Mouse (Mus musculus) mammary gland, adult 2 months (tissue): ENCODE results near the gene Med1. TPM values are rescaled to one million over a fixed set of nuclear protein-coding genes. Genes with fewer than 3 reads are reported as not detected.

ENCODE experiments used
- polyA plus RNA-seq: library from polyadenylated mRNA; depleted of rRNA; stranded (reverse); fragments of >200 nt; gene quantifications from 2 replicates; pipeline ENCODE4 v1.2.3, GENCODE M21; 2012; ENCODE audit warnings: low replicate concordance; rRNA removed

The Med1 gene
- polyA plus RNA-seq, result 9.8 and 16.1 TPM in 2 replicates

GRCm38 (mm10) chr11:98192901-98193805 is at the start of gene Med1:
TSS of gene Med1 (minus strand) at chr11:98193293.

DNA sequence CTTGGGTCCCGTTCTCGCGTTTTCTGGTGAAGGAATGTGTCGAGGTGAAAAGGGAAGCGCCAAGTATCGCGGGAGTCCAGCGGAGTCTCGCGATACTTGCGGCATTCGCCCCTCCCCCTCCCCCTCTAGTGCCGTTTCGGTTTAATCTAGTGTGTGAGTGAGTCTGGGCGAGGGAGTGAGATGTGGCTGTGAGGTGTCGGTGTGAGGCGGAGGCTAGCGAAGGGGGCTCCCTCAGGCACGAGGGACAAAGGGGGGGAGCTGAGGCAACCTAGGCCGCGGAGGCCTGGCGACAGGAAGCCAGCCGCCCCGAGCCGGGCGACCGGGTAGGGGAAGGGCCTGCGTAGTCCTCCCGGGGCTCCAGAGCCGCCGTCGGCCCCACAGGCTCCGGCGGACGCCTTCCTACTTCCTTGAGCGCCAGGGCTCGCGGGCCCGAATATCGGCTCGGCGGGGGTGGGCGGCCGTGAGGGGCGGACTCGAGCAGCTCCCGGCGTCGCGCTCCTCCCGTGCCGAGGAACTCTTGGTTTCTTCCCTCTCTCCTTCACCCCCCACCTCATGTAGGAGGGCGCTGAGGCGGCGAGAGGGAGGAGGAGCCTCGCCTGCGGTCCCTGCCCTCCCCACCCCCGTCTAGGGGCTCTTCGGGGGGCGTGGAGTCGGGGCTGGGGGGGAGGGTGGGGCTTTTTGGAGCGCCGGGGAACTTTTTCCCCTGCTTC is 9.7 kb upstream of the Med1 start, which contains the start of gene Cdk12:
Cdk12 (plus strand) TSS at position 419 of the 710 bp plus-strand sequence.

GRCm38 (mm10) chr11:98149786-98150624 is 43.1 kb downstream of the Med1 start, which contains the start of gene Fbxl20:
TSS of gene Fbxl20 (minus strand) at chr11:98150403.

Other genes starting within 250 kb of the Med1 start
- 5.7 TPM in 2 replicates for gene Plxdc1, start 206.8 kb downstream of the Med1 start, polyA plus RNA-seq
- gene Arl5c, start 197.1 kb downstream of the Med1 start, polyA plus RNA-seq, result 11.4 and 12.9 TPM in 2 replicates
- gene Cacnb1, start 170.3 kb downstream of the Med1 start, polyA plus RNA-seq, result 17.6 and 54.6 TPM in 2 replicates
- gene Rpl19, start 166.6 kb downstream of the Med1 start, polyA plus RNA-seq, result 426 and 586 TPM in 2 replicates
- 4.1 and 6.6 TPM in 2 replicates for gene Stac2, start 139.8 kb downstream of the Med1 start, polyA plus RNA-seq
- 26.5 and 27.7 TPM in 2 replicates for gene Fbxl20, start 42.9 kb downstream of the Med1 start, polyA plus RNA-seq
- 12.6 and 17.2 TPM in 2 replicates for gene Cdk12, start 9.8 kb upstream of the Med1 start, polyA plus RNA-seq
- gene Neurod2, start 136.4 kb upstream of the Med1 start, polyA plus RNA-seq, result not detected in 2 replicates
- gene Ppp1r1b, start 155.1 kb upstream of the Med1 start, polyA plus RNA-seq, result 1.8 and 2.0 TPM in 2 replicates
- gene Stard3, start 165.1 kb upstream of the Med1 start, polyA plus RNA-seq, result 88.0 and 123 TPM in 2 replicates
- 0.53 and 504 TPM in 2 replicates for gene Tcap, start 190.5 kb upstream of the Med1 start, polyA plus RNA-seq
- 0.20 TPM in 1 of 2 replicates, not detected in the other for gene Pnmt, start 193.2 kb upstream of the Med1 start, polyA plus RNA-seq
- gene Pgap3, start 207.2 kb upstream of the Med1 start, polyA plus RNA-seq, result 21.3 and 24.6 TPM in 2 replicates
- 22.4 and 29.5 TPM in 2 replicates for gene Erbb2, start 219.2 kb upstream of the Med1 start, polyA plus RNA-seq
- gene Mien1, start 245.7 kb upstream of the Med1 start, polyA plus RNA-seq, result 48.3 and 68.1 TPM in 2 replicates